Mouse (Mus musculus): ENCODE measurements around the gene Rcc1.

DNA sequence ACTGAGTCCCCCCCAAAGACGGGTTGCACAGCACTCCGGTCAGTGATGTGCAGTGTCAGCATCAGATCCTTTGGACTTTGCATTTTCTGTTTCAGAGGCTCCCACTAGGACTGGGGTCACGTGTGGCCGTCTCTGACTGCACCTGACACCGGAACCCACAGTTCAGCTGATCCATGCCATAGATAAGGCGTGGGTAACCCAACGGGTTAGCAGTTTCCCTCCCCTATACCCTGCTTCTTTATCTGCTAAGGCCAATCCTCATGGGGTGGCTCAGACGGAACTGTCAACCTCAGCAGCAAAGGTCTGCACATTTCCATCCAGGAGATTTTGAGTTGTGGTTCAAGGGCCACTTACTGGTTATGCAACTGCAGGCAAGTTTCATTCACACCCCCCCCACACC is 48.1 kb downstream of the Rcc1 start:
- TF ChIP-seq CTCF (IDR thresholded peaks at IDR 0.05; ENCODE audit: low read depth) (no peak), EP300 (IDR thresholded peaks at IDR 0.05; ENCODE audit: low read depth) (no peak)
